ENCODE assay signal across 11 mouse cellular contexts in the genomic region with DNA sequence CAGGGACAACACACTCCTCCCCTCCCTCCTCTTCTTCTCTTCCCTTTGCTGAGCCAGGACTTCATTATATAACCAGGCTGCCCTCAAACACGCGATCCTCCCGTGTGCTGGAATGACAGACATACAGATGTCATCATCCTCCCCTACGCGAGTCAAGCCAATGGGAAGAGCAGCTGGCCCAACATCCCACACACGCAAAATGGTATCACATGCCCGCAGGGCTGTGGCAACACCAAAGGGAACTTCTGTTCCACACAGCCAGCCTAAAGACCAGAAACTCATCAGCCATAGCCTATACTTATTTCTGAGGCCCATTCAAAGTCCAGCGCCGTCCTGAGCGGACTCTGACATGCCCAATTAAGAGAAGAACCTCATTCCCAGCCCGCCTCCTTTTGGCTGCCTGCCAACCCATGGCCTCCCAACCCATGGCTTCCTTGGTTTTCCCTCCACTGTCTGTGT. TPM values are rescaled to one million over a fixed set of nuclear protein-coding genes. Genes with fewer than 3 reads are reported as not detected.
DNase-seq lines count a peak whose midpoint lies in the region; ATAC-seq lines count a peak whose summit lies in the region.
"Had no signal": no experiment of that assay in that cellular context is flagged by ENCODE, and none has a peak within 500 bp of the region (broad histone marks: within the 10 kb centered on the region; RNA-seq: fewer than 3 reads in every experiment).

No protein-coding gene starts in this region.

- H3K9me3 ChIP-seq in kidney, embryonic 15.5 days (replicated peaks): no peaks in the 10 kb centered on the region
- no peaks in the 10 kb centered on the region for H3K9me3 ChIP-seq in forebrain, embryonic 14.5 days (replicated peaks; ENCODE audit: control insufficient read depth, low read length)
- H3K9me3 ChIP-seq: hindbrain, embryonic 10.5 days; lung, embryonic 15.5 days had no signal

- 79% methylated on average over 11 of the region's 11 CpGs for WGBS in kidney, embryonic 15.5 days
- WGBS in forebrain, embryonic 14.5 days: 61% methylated on average over 11 of the region's 11 CpGs

- peak; percentile 45 for DNase-seq in kidney, adult 11 months
- DNase-seq in R1 (ENCODE audit: low read depth, low spot score): peak; percentile 44
- DNase-seq in cerebellum, postnatal 10 days: peak; percentile 69 to 73
- DNase-seq in left cerebral cortex, adult 18-20 months (ENCODE audit: low spot score in 2 of 2): peak; percentile 57 to 73
- DNase-seq in forebrain, embryonic 14.5 days (ENCODE audit: low spot score): no peak
- DNase-seq in B cell, adult 2 months: no peak
- DNase-seq in urinary bladder, postnatal 25 days (ENCODE audit: low spot score): no peak

- H3K4me2 ChIP-seq in kidney, embryonic 15.5 days: no peak overlapping the region
- no peak overlapping the region for H3K4me2 ChIP-seq in forebrain, embryonic 14.5 days (ENCODE audit: low read length)
- H3K4me2 ChIP-seq: lung, embryonic 15.5 days had no signal

- no peaks in the 10 kb centered on the region for H3K27me3 ChIP-seq in kidney, embryonic 15.5 days
- no peaks in the 10 kb centered on the region for H3K27me3 ChIP-seq in forebrain, embryonic 14.5 days (replicated peaks; ENCODE audit: control insufficient read depth, insufficient read depth, low read length)
- H3K27me3 ChIP-seq: lung, embryonic 15.5 days had no signal

- H3K36me3 ChIP-seq in kidney, embryonic 15.5 days: no peaks in the 10 kb centered on the region
- H3K36me3 ChIP-seq in forebrain, embryonic 14.5 days (ENCODE audit: control insufficient read depth, insufficient read depth, low read length): no peaks in the 10 kb centered on the region
- H3K36me3 ChIP-seq: hindbrain, embryonic 10.5 days; lung, embryonic 15.5 days had no signal

- no peaks in the 10 kb centered on the region for H3K4me1 ChIP-seq in kidney, embryonic 15.5 days
- H3K4me1 ChIP-seq in forebrain, embryonic 14.5 days (ENCODE audit: control insufficient read depth, insufficient read depth, low read length): peaks cover 1% of the 10 kb centered on the region

- H3K4me3 ChIP-seq in kidney, embryonic 15.5 days (replicated peaks): no peak overlapping the region
- H3K4me3 ChIP-seq in forebrain, embryonic 14.5 days (ENCODE audit: low read depth, low read length): no peak overlapping the region
- H3K4me3 ChIP-seq: hindbrain, embryonic 10.5 days; lung, embryonic 15.5 days; myocyte had no signal

- no peak overlapping the region for H3K9ac ChIP-seq in kidney, embryonic 15.5 days
- no peak overlapping the region for H3K9ac ChIP-seq in forebrain, embryonic 14.5 days (ENCODE audit: low read length)
- H3K9ac ChIP-seq: lung, embryonic 15.5 days had no signal

- no peak overlapping the region for H3K27ac ChIP-seq in kidney, embryonic 15.5 days
- H3K27ac ChIP-seq in forebrain, embryonic 14.5 days (ENCODE audit: low read depth, low read length): no peak overlapping the region
- H3K27ac ChIP-seq: hindbrain, embryonic 10.5 days; lung, embryonic 15.5 days had no signal

- no peak for ATAC-seq in kidney, embryonic 15.5 days (replicated peaks; ENCODE audit: low FRiP score)
- ATAC-seq in forebrain, embryonic 14.5 days: no peak

RNA-seq across cellular contexts. Expression of gene Pgbd5, which starts 40.0 kb away (rescaled TPM):
- 0.75 and 0.93 TPM in 2 replicates for polyA plus RNA-seq in kidney, embryonic 15.5 days (2015; fragmentation: Nextera tagmentation; extraction: Ambion mirVana)
- 100 to 1,000 TPM; 208 to 219 TPM for total RNA-seq in left cerebral cortex, adult 18-20 months (2021)
- 8.6 and 10.2 TPM in 2 replicates for polyA plus RNA-seq in forebrain, embryonic 14.5 days (2014; fragmentation: Nextera tagmentation; extraction: Ambion mirVana)

Comparison
In these comparisons a context has a peak if more than half of its experiments do, and no peak if none do; other contexts are left out.
1. DNase-seq: peak in kidney, adult 11 months (single experiment), R1 (single experiment), cerebellum, postnatal 10 days (2 of 2) and left cerebral cortex, adult 18-20 months (2 of 2); none in forebrain, embryonic 14.5 days (single experiment), B cell, adult 2 months (0 of 2) and urinary bladder, postnatal 25 days (single experiment).